Mouse (Mus musculus) spleen, adult 18-20 months (tissue): ENCODE results near the gene Coa3.
A peak's percentile ranks its signal among the peaks of the same experiment; 100 is the strongest.

ENCODE experiments used
- DNase-seq, 2 experiments: peaks; one replicate each; pipeline ENCODE4 v3.0.0; 2022; ENCODE audit warnings: mixed read lengths in 2 of 2

Gene Coa3

GRCm38 (mm10) chr11:101280837-101281236 is 1.9 kb upstream of the Coa3 start:
- no peak for DNase-seq

- DNase-seq: peak in 1 of 2 experiments; percentile 18
Measured at GRCm38 (mm10) chr11:101279193-101279569, 267 bp upstream of the Coa3 start.

GRCm38 (mm10) chr11:101277381-101278222 is 1.3 kb downstream of the Coa3 start:
- DNase-seq: no peak

GRCm38 (mm10) chr11:101276319-101277070 is 2.4 kb downstream of the Coa3 start:
- no peak for DNase-seq

- DNase-seq: no peak
Measured at GRCm38 (mm10) chr11:101275309-101275708, 3.6 kb downstream of the Coa3 start.

GRCm38 (mm10) chr11:101272446-101272845 is 6.5 kb downstream of the Coa3 start:
- DNase-seq: no peak

- DNase-seq: no peak
Measured at GRCm38 (mm10) chr11:101269577-101270116, 9.3 kb downstream of the Coa3 start.

- no peak for DNase-seq
Measured at GRCm38 (mm10) chr11:101265906-101266305, 13.0 kb downstream of the Coa3 start.

- DNase-seq: no peak
Measured at GRCm38 (mm10) chr11:101264954-101265471, 13.9 kb downstream of the Coa3 start.

- no peak for DNase-seq
Measured at GRCm38 (mm10) chr11:101263989-101264280, 15.0 kb downstream of the Coa3 start.

- no peak for DNase-seq
Measured at GRCm38 (mm10) chr11:101263138-101263988, 15.6 kb downstream of the Coa3 start.

- no peak for DNase-seq
Measured at GRCm38 (mm10) chr11:101262272-101262967, 16.5 kb downstream of the Coa3 start.

- DNase-seq: no peak
Measured at GRCm38 (mm10) chr11:101260826-101261380, 18.0 kb downstream of the Coa3 start.

GRCm38 (mm10) chr11:101259948-101260825 is 18.7 kb downstream of the Coa3 start, which contains the start of gene Wnk4:
Gene Wnk4, plus strand, starts transcription at chr11:101260567.
- no peak for DNase-seq

- DNase-seq: no peak
Measured at GRCm38 (mm10) chr11:101259261-101259712, 19.6 kb downstream of the Coa3 start.

- DNase-seq: no peak
Measured at GRCm38 (mm10) chr11:101255826-101256775, 22.8 kb downstream of the Coa3 start.

GRCm38 (mm10) chr11:101253613-101254389 is 25.1 kb downstream of the Coa3 start, which contains the start of gene Vps25:
Gene Vps25, plus strand, starts transcription at chr11:101253707.
- peak; percentile 66 to 82 for DNase-seq

GRCm38 (mm10) chr11:101252941-101253340 is 26.0 kb downstream of the Coa3 start:
- DNase-seq: no peak
